Mouse (Mus musculus): ENCODE data around the gene Ramp2. TPM values are rescaled to one million over a fixed set of nuclear protein-coding genes. Genes with fewer than 3 reads are reported as not detected.
A peak's percentile ranks its signal among the peaks of the same experiment; 100 is the strongest.

Ramp2 gene
- polyA plus RNA-seq, 1 experiment: 52.7 TPM

GRCm38 (mm10) chr11:101220853-101221252 is 25.0 kb upstream of the Ramp2 start:
- no peak overlapping the region for H3K27ac ChIP-seq (ENCODE audit: insufficient read depth, low read length)
- no peak for DNase-seq

DNA sequence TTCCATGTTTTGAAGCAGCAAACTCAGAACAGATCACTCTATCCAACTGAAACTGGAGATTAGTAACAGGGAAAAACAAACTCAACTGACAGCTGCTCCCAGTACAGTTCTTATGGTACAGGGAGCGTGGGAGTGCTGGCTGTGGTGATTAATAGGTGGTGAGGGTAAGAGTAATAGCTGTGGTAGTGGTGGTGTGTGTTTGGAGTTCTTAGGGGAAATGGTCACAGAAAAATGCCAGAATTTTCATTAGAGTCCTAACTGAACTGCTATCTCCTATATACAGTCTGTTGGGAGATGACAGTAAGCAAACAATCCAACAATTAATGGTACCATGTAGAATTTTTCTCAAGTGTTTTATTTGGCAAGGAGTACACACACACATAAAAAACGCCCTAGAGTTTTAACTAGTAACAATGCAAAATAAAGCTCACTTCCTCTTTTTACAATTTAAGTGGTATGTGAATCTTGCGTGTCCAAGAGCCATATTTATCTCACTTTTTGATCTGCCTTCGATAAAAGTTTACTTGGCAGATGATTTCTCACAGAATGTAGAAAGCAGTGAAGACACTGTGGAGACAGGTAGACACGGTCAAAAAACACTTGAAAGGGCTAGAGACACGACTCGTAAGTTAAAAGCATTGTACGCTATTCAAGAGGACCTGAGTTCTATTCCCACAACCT is 24.4 kb upstream of the Ramp2 start:
- Histone ChIP-seq H3K27ac (ENCODE audit: insufficient read depth, low read length) (no peak overlapping the region), H3K4me1 (ENCODE audit: control insufficient read depth, insufficient read depth, low read length) (no peaks in the 10 kb centered on the region), H3K27me3 (ENCODE audit: control insufficient read depth, insufficient read depth, low read length) (no peaks in the 10 kb centered on the region), H3K4me3 (replicated peaks; ENCODE audit: insufficient read depth, low read depth, low read length) (no peak overlapping the region)
- 93% methylated on average over 8 of the region's 8 CpGs for WGBS
- TF ChIP-seq POLR2A (IDR thresholded peaks at IDR 0.05; ENCODE audit: borderline replicate concordance, insufficient read depth, low read length) (no peak), CTCF (IDR thresholded peaks at IDR 0.05; ENCODE audit: borderline replicate concordance, insufficient read depth, low read depth, low read length) (no peak)
- no peak for DNase-seq

More at GRCm38 (mm10) chr11:101220853-101221252, 25.0 kb upstream of the Ramp2 start:
- no peak overlapping the region for H3K4me3 ChIP-seq (replicated peaks; ENCODE audit: insufficient read depth, low read depth, low read length)
- no peaks in the 10 kb centered on the region for H3K4me1 ChIP-seq (ENCODE audit: control insufficient read depth, insufficient read depth, low read length)
- H3K27me3 ChIP-seq (ENCODE audit: control insufficient read depth, insufficient read depth, low read length): no peaks in the 10 kb centered on the region
- TF ChIP-seq POLR2A (IDR thresholded peaks at IDR 0.05; ENCODE audit: borderline replicate concordance, insufficient read depth, low read length) (no peak), CTCF (IDR thresholded peaks at IDR 0.05; ENCODE audit: borderline replicate concordance, insufficient read depth, low read depth, low read length) (no peak)
- WGBS: 69% methylated on average over 2 of the region's 2 CpGs

- TF ChIP-seq CTCF (IDR thresholded peaks at IDR 0.05; ENCODE audit: borderline replicate concordance, insufficient read depth, low read depth, low read length): no peak
- TF ChIP-seq POLR2A (IDR thresholded peaks at IDR 0.05; ENCODE audit: borderline replicate concordance, insufficient read depth, low read length): no peak
- no peak overlapping the region for H3K27ac ChIP-seq (ENCODE audit: insufficient read depth, low read length)
- no peaks in the 10 kb centered on the region for H3K27me3 ChIP-seq (ENCODE audit: control insufficient read depth, insufficient read depth, low read length)
- no peak overlapping the region for H3K4me3 ChIP-seq (replicated peaks; ENCODE audit: insufficient read depth, low read depth, low read length)
- no peak for DNase-seq
- 96% methylated on average over 3 of the region's 3 CpGs for WGBS
- no peaks in the 10 kb centered on the region for H3K4me1 ChIP-seq (ENCODE audit: control insufficient read depth, insufficient read depth, low read length)
These were observed 21.5 kb upstream of the Ramp2 start for GRCm38 (mm10) chr11:101224337-101224736.

- no peaks in the 10 kb centered on the region for H3K4me1 ChIP-seq (ENCODE audit: control insufficient read depth, insufficient read depth, low read length)
- no peak for TF ChIP-seq POLR2A (IDR thresholded peaks at IDR 0.05; ENCODE audit: borderline replicate concordance, insufficient read depth, low read length)
- TF ChIP-seq CTCF (IDR thresholded peaks at IDR 0.05; ENCODE audit: borderline replicate concordance, insufficient read depth, low read depth, low read length): no peak
- no peaks in the 10 kb centered on the region for H3K27me3 ChIP-seq (ENCODE audit: control insufficient read depth, insufficient read depth, low read length)
- WGBS: 12% methylated on average over 25 of the region's 25 CpGs
- DNase-seq: no peak
- no peak overlapping the region for H3K27ac ChIP-seq (ENCODE audit: insufficient read depth, low read length)
- peak overlapping the region; percentile 86 for H3K4me3 ChIP-seq (replicated peaks; ENCODE audit: insufficient read depth, low read depth, low read length)
These were observed 20.3 kb upstream of the Ramp2 start for GRCm38 (mm10) chr11:101225331-101226064.

DNA sequence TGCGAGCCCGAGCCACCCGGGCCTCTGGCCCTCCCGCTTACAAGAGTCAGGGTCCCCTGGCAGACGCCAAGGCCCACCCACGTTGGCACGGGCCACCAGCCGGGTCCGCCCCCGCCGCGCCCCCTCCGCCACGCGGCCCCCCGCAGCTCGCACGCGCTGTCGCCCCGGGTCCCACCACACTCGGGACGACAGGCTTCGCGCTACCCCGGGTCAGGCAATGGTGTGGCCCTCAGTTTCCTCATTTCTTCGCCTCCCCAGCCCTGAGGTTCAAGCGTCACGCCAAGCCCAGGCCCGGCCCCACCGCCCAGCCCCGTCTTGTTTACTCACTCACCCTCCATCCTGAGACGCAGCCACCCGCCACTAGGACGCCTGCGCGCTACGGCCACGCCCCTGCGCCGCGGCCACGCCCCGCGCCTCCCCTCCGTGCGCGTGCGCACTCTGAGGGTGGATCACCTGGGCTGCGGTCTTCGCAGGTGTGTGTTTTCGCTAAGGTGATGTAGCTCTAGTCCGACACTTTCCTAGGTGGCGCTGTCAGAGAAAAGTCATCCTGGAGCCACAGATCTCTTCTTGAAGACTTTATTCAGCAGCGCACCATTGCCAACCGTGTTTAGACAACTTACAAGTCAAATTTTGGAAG is 19.6 kb upstream of the Ramp2 start, which contains the start of gene Ezh1:
Ezh1 (minus strand) TSS at position 399 of the 637 bp plus-strand sequence.
- Histone ChIP-seq H3K27ac (ENCODE audit: insufficient read depth, low read length) (0 out of 2 replicates have a peak within 1 kb of the TSS, but pooled peaks have one; percentile 49), H3K4me3 (replicated peaks; ENCODE audit: insufficient read depth, low read depth, low read length) (peak within 1 kb of the TSS; percentile 86), H3K4me1 (ENCODE audit: control insufficient read depth, insufficient read depth, low read length) (no peaks in the 10 kb centered on the region), H3K27me3 (ENCODE audit: control insufficient read depth, insufficient read depth, low read length) (no peaks in the 10 kb centered on the region)
- peak; percentile 94 to 97 for DNase-seq
- peak; percentile 89 for TF ChIP-seq POLR2A (IDR thresholded peaks at IDR 0.05; ENCODE audit: borderline replicate concordance, insufficient read depth, low read length)
- TF ChIP-seq CTCF (IDR thresholded peaks at IDR 0.05; ENCODE audit: borderline replicate concordance, insufficient read depth, low read depth, low read length): peak; percentile 30; the same call in 1 of the 2 replicates
- WGBS: 1% methylated on average over 55 of the region's 56 CpGs

DNA sequence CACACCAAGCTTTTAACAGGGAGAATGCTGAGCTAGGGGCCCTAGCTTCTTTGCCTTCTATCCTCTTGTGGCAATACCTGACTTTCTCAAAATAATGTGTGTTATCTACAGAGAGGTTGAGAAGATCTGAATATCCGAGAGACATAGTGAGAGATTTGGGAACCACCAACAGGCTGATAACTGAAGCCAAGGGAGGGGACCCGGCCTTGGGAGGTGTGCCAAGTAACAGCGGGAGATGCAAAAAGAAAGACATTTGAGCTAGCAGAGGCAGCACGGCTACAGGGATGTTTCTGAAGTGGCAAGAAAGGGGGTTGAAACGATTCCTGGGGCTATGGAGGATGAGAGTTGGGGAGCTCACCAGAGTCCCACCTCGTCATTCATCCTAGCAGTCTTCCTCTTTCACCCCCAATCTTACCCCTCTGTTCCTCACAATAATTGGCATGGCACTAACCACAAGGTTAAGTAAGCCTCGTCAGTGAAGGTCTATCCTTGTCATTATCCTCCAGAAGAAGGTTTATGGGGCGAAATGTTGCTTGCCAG is 16.4 kb upstream of the Ramp2 start:
- WGBS: 14% methylated on average over 8 of the region's 8 CpGs
- DNase-seq: no peak
- Histone ChIP-seq H3K27ac (ENCODE audit: insufficient read depth, low read length) (peak overlapping the region; percentile 65; the same call in 1 of the 2 replicates), H3K27me3 (ENCODE audit: control insufficient read depth, insufficient read depth, low read length) (no peaks in the 10 kb centered on the region), H3K4me1 (ENCODE audit: control insufficient read depth, insufficient read depth, low read length) (0 out of 2 replicates have a peak, but pooled peaks cover 2% of the 10 kb centered on the region), H3K4me3 (replicated peaks; ENCODE audit: insufficient read depth, low read depth, low read length) (no peak overlapping the region)
- TF ChIP-seq POLR2A (IDR thresholded peaks at IDR 0.05; ENCODE audit: borderline replicate concordance, insufficient read depth, low read length): no peak
- TF ChIP-seq CTCF (IDR thresholded peaks at IDR 0.05; ENCODE audit: borderline replicate concordance, insufficient read depth, low read depth, low read length): no peak

DNA sequence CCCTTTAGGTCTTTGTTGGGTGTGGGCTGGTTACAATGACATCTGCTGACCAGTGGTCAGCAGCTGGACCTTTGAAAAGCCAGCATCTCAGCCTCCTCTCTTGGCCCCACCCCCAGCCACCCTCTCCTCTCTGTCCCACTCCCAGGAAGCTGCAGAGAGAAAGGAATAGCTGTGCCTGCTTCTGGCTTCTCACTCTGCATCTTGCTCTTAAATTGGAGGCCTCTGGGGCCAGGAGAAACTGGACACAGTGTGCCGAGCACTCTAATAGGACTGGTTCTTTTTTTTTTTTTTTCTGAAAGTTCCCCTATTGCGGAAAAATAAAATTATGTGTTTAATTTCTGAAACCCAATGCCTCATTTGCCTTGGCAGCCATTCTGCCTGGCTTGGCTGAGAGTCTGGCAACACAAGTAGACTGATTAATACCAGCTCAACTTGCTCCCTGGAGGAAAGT is 15.7 kb upstream of the Ramp2 start:
- WGBS: 13% methylated on average over 2 of the region's 2 CpGs
- no peak overlapping the region for H3K4me3 ChIP-seq (replicated peaks; ENCODE audit: insufficient read depth, low read depth, low read length)
- DNase-seq: peak in 1 of 2 experiments; percentile 20
- TF ChIP-seq CTCF (IDR thresholded peaks at IDR 0.05; ENCODE audit: borderline replicate concordance, insufficient read depth, low read depth, low read length): no peak
- no peak for TF ChIP-seq POLR2A (IDR thresholded peaks at IDR 0.05; ENCODE audit: borderline replicate concordance, insufficient read depth, low read length)
- 0 out of 2 replicates have a peak, but pooled peaks cover 2% of the 10 kb centered on the region for H3K4me1 ChIP-seq (ENCODE audit: control insufficient read depth, insufficient read depth, low read length)
- no peaks in the 10 kb centered on the region for H3K27me3 ChIP-seq (ENCODE audit: control insufficient read depth, insufficient read depth, low read length)
- peak overlapping the region; percentile 65; the same call in 1 of the 2 replicates for H3K27ac ChIP-seq (ENCODE audit: insufficient read depth, low read length)
